Mouse (Mus musculus) intestine, embryonic 16.5 days (tissue): ENCODE results near the gene Nxnl2. TPM values are rescaled to one million over a fixed set of nuclear protein-coding genes. Genes with fewer than 3 reads are reported as not detected.
A peak's percentile ranks its signal among the peaks of the same experiment; 100 is the strongest.

Source experiments
- ATAC-seq: fragments of 200-750 bp; cut with Nextera tagmentation; 2 replicates; pipeline ENCODE4 v1.8.0; 2017; ENCODE audit warnings: moderate TSS enrichment, moderate library complexity
- H3K27ac ChIP-seq: fragments of 300-500 bp; sonication (generic); 2 replicates; pipeline ENCODE4 v1.5.1; 2014; ENCODE audit warnings: mild to moderate bottlenecking, low read length
- H3K27me3 ChIP-seq: fragments of 300-500 bp; sonication (generic); replicated peaks from 2 replicates; pipeline ENCODE4 v1.6.1; 2014; ENCODE audit warnings: low read length, control low read depth, mixed read lengths; ENCODE audit not compliant: control insufficient read depth, insufficient read depth
- H3K36me3 ChIP-seq: fragments of 300-500 bp; sonication (generic); 2 replicates; pipeline ENCODE4 v1.6.1; 2014; ENCODE audit warnings: low read length, control low read depth; ENCODE audit not compliant: control insufficient read depth, insufficient read depth
- H3K4me1 ChIP-seq: fragments of 300-500 bp; sonication (generic); 2 replicates; pipeline ENCODE4 v1.6.1; 2014; ENCODE audit warnings: low read length, control low read depth, mixed read lengths; ENCODE audit not compliant: control insufficient read depth, insufficient read depth
- H3K4me2 ChIP-seq: fragments of 300-500 bp; sonication (generic); 2 replicates; pipeline ENCODE4 v1.6.1; 2014; ENCODE audit warnings: low read depth, low read length, control low read depth
- H3K4me3 ChIP-seq: fragments of 300-500 bp; sonication (generic); 2 replicates; pipeline ENCODE4 v1.5.1; 2014; ENCODE audit warnings: mild to moderate bottlenecking, low read length
- H3K9ac ChIP-seq: fragments of 300-500 bp; sonication (generic); 2 replicates; pipeline ENCODE4 v1.6.1; 2014; ENCODE audit warnings: low read depth, low read length
- H3K9me3 ChIP-seq: fragments of 300-500 bp; sonication (generic); 2 replicates; pipeline ENCODE4 v1.6.1; 2016; ENCODE audit warnings: low read length, control low read depth; ENCODE audit not compliant: control insufficient read depth
- WGBS: fragments of 180-500 bp; shearing (Covaris S2); extraction: QIAGEN DNeasy Blood & Tissue Kit; methylation state at CpG from one replicate; pipeline ENCODE4 v1.1.7; 2014; 5-methylcytosine and 5-hydroxymethylcytosine counted together
- microRNA-seq: library from miRNA; unstranded; fragments of <30 nt; microRNA quantifications from one replicate; pipeline ENCODE4, GENCODE M21; 2016
- polyA plus RNA-seq: library from polyadenylated mRNA; unstranded; fragments of >200 nt; fragmentation: Nextera tagmentation; extraction: Ambion mirVana; gene quantifications from 2 replicates; pipeline ENCODE4 v1.2.1, GENCODE M21; 2015

Gene Nxnl2
- polyA plus RNA-seq, 1 experiment from 2014 or later, result 1.9 TPM

GRCm38 (mm10) chr13:51210639-51211038 is 39.8 kb downstream of the Nxnl2 start:
- 76% methylated on average over 5 of the region's 5 CpGs for WGBS
- Histone ChIP-seq H3K36me3 (no peaks in the 10 kb centered on the region), H3K9ac (no peak overlapping the region), H3K27me3 (no peaks in the 10 kb centered on the region), H3K9me3 (no peaks in the 10 kb centered on the region), H3K4me3 (no peak overlapping the region), H3K4me1 (no peaks in the 10 kb centered on the region), H3K4me2 (no peak overlapping the region), H3K27ac (no peak overlapping the region)
- no peak for ATAC-seq

- WGBS, result 37% methylated on average over 2 of the region's 2 CpGs
- Histone ChIP-seq H3K36me3 (no peaks in the 10 kb centered on the region), H3K9me3 (no peaks in the 10 kb centered on the region), H3K4me2 (no peak overlapping the region), H3K4me3 (no peak overlapping the region), H3K9ac (no peak overlapping the region), H3K4me1 (no peaks in the 10 kb centered on the region), H3K27ac (no peak overlapping the region), H3K27me3 (no peaks in the 10 kb centered on the region)
- no peak for ATAC-seq
These were observed 43.9 kb downstream of the Nxnl2 start for GRCm38 (mm10) chr13:51214746-51215145.

DNA sequence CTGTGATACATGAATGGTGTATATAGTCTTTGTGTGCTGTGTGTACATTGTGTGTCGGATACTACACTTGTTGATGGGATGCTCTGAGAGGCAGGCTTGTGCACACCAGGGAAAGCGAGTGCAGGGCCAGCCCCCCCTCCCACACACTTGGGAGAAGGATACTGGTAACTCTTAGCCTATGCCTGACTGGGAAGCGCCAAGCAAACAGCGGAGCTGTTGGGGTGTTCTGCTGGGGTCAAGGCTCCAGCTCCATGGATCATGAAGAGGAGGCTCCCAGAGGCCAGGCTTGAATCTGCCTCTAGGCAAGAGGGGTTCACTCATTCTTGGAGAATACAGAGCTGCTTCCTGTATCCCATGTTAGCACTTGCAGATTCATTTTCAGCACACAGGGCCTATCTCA is 50.1 kb downstream of the Nxnl2 start:
- ATAC-seq, result no peak
- Histone ChIP-seq H3K9ac (no peak overlapping the region), H3K27me3 (no peaks in the 10 kb centered on the region), H3K36me3 (no peaks in the 10 kb centered on the region), H3K4me2 (no peak overlapping the region), H3K9me3 (no peaks in the 10 kb centered on the region), H3K4me3 (no peak overlapping the region), H3K4me1 (peaks cover 6% of the 10 kb centered on the region; the same call in 1 of the 2 replicates), H3K27ac (0 out of 2 replicates have a peak overlapping the region, but pooled peaks have one; percentile 2)
- WGBS, result 69% methylated on average over 4 of the region's 4 CpGs

DNA sequence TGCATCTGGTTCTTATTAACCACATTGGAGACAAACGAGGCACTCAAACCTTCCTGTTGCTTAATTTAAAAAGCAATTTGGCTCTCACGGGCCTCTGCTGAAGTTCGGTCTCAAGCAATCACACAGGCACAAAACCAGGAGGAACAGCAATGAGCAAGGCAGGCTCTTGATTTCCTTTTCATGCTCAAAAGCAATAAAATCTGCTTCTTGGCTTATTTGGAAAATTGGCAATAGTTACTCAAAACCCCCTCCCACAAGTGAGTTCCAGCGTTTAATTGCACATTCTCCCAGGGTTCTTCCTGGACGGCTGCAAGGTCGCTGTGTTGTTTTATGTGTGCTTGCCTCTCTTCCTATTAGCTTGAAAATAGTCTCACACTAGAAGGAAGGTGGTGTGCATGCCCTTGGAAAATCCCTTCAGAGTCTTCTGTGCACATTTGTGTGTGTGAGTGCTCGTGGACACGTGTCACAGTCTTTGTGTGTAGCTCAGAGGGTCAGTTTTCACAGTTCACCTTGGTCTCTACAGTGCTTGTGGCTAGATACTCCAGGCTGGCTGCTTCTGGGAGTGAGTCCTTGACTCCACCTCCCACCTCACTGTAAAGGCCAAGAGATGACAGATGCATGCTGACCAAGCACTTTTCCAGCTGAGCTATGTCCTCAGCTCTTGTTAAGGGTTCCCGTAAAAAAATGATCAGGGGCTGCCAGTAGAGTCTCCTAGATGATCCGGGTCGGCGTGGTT is 50.8 kb downstream of the Nxnl2 start:
- no peaks in the 10 kb centered on the region for H3K9me3 ChIP-seq
- peak overlapping the region; percentile 31; the same call in 1 of the 2 replicates for H3K27ac ChIP-seq
- H3K9ac ChIP-seq, result no peak overlapping the region
- no peak for ATAC-seq
- H3K27me3 ChIP-seq, result no peaks in the 10 kb centered on the region
- H3K4me2 ChIP-seq, result no peak overlapping the region
- peaks cover 6% of the 10 kb centered on the region; the same call in 1 of the 2 replicates for H3K4me1 ChIP-seq
- no peaks in the 10 kb centered on the region for H3K36me3 ChIP-seq
- WGBS, result 54% methylated on average over 12 of the region's 12 CpGs
- no peak overlapping the region for H3K4me3 ChIP-seq

Small RNA genes within 50 kb of the gene (microRNA-seq; reads per million reads assigned to microRNA genes)
- gene Gm44341, result not detected

Other genes with a start within 250 kb of the Nxnl2 start
- 52.3 and 54.4 TPM in 2 replicates for gene Spin1, start 70.1 kb upstream of the Nxnl2 start, polyA plus RNA-seq
- 38.2 and 41.3 TPM in 2 replicates for gene S1pr3, start 237.6 kb downstream of the Nxnl2 start, polyA plus RNA-seq